Mouse (Mus musculus) testis, adult 2 months (tissue): ENCODE measurements around the gene Hirip3. TPM values are rescaled to one million over a fixed set of nuclear protein-coding genes. Genes with fewer than 3 reads are reported as not detected.
"Not testable (repeated sequence)": the region's sequence is repeated elsewhere in the genome, so short reads cannot be mapped to it uniquely, and the experiment has no call there.

ENCODE experiments used
- H3K27ac ChIP-seq: fragments of 200-500 bp; 2 replicates; pipeline ENCODE4 v1.5.1; 2012; ENCODE audit warnings: low read depth, low read length; ENCODE audit not compliant: control insufficient read depth, insufficient read depth
- H3K27me3 ChIP-seq: fragments of 200-500 bp; 2 replicates; pipeline ENCODE4 v1.6.1; 2012; ENCODE audit warnings: mild to moderate bottlenecking, low read length, moderate library complexity; ENCODE audit not compliant: control insufficient read depth, insufficient read depth
- H3K36me3 ChIP-seq: fragments of 200-500 bp; 2 replicates; pipeline ENCODE4 v1.6.1; 2012; ENCODE audit warnings: mild to moderate bottlenecking, low read length; ENCODE audit not compliant: control insufficient read depth, insufficient read depth
- H3K4me1 ChIP-seq: fragments of 200-500 bp; 2 replicates; pipeline ENCODE4 v1.6.1; 2012; ENCODE audit warnings: low read length; ENCODE audit not compliant: control insufficient read depth, insufficient read depth
- H3K4me3 ChIP-seq: fragments of 200-500 bp; 2 replicates; pipeline ENCODE4 v1.5.1; 2012; ENCODE audit warnings: low read depth, mild to moderate bottlenecking, low read length, moderate library complexity, mixed read lengths; ENCODE audit not compliant: control insufficient read depth
- CTCF ChIP-seq: fragments of 200-500 bp; IDR thresholded peaks from 2 replicates; pipeline ENCODE4 v1.5.1; 2012; ENCODE audit warnings: low read depth, mild to moderate bottlenecking, inconsistent platforms, low read length, moderate library complexity; ENCODE audit not compliant: control insufficient read depth, insufficient read depth, insufficient replicate concordance
- POLR2A ChIP-seq: fragments of 200-500 bp; IDR thresholded peaks from 2 replicates; pipeline ENCODE4 v1.6.1; 2012; ENCODE audit warnings: low read depth, mild to moderate bottlenecking, inconsistent platforms, low read length, moderate library complexity; ENCODE audit not compliant: control insufficient read depth
- polyA plus RNA-seq: library from polyadenylated mRNA; depleted of rRNA; stranded (reverse); fragments of >200 nt; gene quantifications from 2 replicates; pipeline ENCODE4 v1.2.3, GENCODE M21; 2012; rRNA removed

The Hirip3 gene
- polyA plus RNA-seq, 1 experiment, result 77.1 TPM

DNA sequence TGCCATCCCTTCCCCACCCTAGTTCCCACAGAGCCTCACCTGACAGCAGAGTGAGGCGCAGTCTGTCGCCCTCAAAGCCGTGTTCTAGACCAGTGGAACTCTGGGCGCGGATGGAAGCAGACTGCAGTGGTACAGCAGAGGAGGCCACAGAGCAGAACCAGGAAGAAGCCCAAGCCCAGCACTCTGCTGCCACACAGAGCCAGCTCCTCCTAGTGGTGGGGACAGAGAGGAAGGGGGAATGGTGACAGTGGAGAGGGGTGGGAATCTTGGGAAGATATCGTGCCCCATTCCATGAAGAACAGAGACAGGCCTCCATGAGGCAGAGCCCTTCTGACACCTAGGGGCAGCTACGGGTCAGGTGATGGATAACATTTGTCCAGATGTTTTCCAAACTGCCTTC lies 27.1 kb downstream of the Hirip3 start:
- TF ChIP-seq CTCF (peak; percentile 18; the same call in 1 of the 2 replicates), POLR2A (no peak)
- H3K4me3 ChIP-seq, result no peak overlapping the region
- peaks cover 1% of the 10 kb centered on the region; the same call in 1 of the 2 replicates for H3K36me3 ChIP-seq
- H3K27me3 ChIP-seq, result no peaks in the 10 kb centered on the region
- H3K27ac ChIP-seq, result no peak overlapping the region
- peaks cover under 1% of the 10 kb centered on the region; the same call in 1 of the 2 replicates for H3K4me1 ChIP-seq

DNA sequence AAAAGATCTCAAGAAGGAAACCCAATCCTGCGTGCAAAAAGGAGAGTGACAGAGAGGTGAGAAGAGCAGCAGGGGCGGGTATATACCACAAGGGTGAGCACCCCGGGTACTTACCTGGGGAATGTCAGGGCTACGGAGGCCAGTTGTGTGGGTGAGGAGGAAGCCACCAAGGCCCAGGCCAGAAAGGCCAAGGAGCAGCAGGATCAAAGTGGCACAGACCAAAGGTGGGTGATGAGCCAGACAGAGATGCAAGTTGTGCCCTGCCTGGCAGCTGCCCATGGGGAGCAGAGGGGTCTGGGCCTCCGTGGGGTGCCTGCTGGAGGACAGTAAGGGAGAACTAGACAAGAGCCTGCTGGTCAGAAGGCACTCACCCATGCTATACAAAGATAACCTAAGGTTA lies 35.1 kb downstream of the Hirip3 start:
- Histone ChIP-seq H3K36me3 (peaks cover 1% of the 10 kb centered on the region; the same call in 1 of the 2 replicates), H3K27me3 (no peaks in the 10 kb centered on the region), H3K4me1 (peaks cover 16% of the 10 kb centered on the region), H3K27ac (peak overlapping the region; percentile 63), H3K4me3 (no peak overlapping the region)
- TF ChIP-seq CTCF (no peak), POLR2A (no peak)

- Histone ChIP-seq H3K4me1 (peaks cover 16% of the 10 kb centered on the region), H3K27me3 (no peaks in the 10 kb centered on the region), H3K4me3 (peak overlapping the region; percentile 72), H3K36me3 (peaks cover 1% of the 10 kb centered on the region; the same call in 1 of the 2 replicates), H3K27ac (peak overlapping the region; percentile 80)
- TF ChIP-seq POLR2A (no peak), CTCF (no peak)
Observed at GRCm38 (mm10) chr7:126897390-126898101, 35.8 kb downstream of the Hirip3 start.

DNA sequence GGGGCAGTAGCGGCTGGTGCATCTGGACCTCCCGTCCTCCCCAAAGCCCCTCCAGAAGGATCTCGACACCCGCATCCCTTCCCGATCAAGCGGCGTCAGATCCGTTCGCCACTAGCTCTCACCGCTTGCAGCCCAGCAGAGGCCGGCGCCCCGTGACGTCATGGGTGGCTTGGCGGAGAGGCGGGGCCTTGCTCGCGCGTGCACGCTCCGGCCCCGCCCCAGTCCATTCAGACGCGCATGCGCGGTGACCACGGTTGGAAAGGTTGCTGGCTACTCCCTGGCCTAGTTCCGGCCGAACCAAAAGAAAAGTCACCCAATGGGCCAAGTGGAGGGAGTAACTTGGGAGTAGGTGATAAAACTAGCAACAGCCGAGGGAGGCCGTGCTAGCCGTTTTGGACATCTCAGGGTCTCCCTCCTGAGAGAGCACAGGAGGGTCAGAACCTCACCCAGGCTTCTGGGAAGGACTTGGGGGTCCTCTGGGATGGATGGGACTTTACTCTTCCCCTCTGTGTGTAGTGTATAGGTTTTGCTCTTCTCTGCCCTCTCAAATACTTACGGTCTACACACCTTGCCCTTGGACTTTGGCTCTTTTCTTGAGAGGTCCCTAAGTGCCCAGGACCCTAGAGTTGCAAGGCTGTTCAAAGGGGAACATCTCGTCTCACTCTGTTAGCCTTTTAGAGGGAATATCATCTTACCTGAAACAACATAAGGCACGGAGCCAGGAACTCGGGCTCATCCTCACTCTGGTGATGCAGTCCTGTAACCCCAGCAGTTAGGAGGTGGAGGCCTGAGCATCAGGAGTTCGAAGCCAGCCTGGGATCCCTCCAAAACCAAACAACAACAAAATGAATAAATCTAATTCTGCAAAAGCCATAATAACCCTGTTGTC lies 36.6 kb downstream of the Hirip3 start:
- no peak for TF ChIP-seq CTCF
- peak; percentile 68; the same call in 1 of the 2 replicates for TF ChIP-seq POLR2A
- Histone ChIP-seq H3K36me3 (peaks cover 1% of the 10 kb centered on the region; the same call in 1 of the 2 replicates), H3K27me3 (no peaks in the 10 kb centered on the region), H3K4me1 (peaks cover 16% of the 10 kb centered on the region), H3K4me3 (peak overlapping the region; percentile 72), H3K27ac (peak overlapping the region; percentile 80; the same call in 1 of the 2 replicates)

GRCm38 (mm10) chr7:126899781-126900180 lies 38.0 kb downstream of the Hirip3 start:
- H3K4me1 ChIP-seq, result peaks cover 16% of the 10 kb centered on the region
- not testable (repeated sequence) for H3K27me3 ChIP-seq, H3K4me3 ChIP-seq, H3K27ac ChIP-seq, H3K36me3 ChIP-seq

DNA sequence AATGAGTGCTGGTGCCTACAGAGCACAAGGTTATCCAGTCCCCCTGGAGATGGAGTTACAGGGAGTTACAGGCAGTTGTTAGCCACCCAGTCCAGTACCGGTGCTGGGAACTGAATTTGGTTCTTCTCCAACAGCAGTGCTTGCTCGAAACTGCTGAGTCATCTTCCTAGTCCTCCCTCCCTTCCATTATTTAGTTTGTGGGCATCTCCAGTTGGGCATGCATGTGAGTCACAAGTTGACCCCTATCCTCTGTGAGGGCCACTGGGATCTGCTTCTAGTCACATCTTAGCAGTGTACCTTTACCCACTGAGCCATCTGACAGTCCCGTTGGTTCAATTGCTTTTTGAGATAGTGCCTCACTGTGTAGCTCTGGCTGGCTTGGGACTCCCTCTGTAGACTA lies 43.8 kb downstream of the Hirip3 start:
- no peak overlapping the region for H3K27ac ChIP-seq
- H3K4me1 ChIP-seq, result no peaks in the 10 kb centered on the region
- no peak overlapping the region for H3K4me3 ChIP-seq
- TF ChIP-seq CTCF, result no peak
- H3K27me3 ChIP-seq, result no peaks in the 10 kb centered on the region
- H3K36me3 ChIP-seq, result no peaks in the 10 kb centered on the region

GRCm38 (mm10) chr7:126914844-126915243 lies 53.1 kb downstream of the Hirip3 start:
- Histone ChIP-seq H3K4me3 (no peak overlapping the region), H3K36me3 (no peaks in the 10 kb centered on the region; the same call in 1 of the 2 replicates), H3K27me3 (no peaks in the 10 kb centered on the region), H3K27ac (no peak overlapping the region), H3K4me1 (no peaks in the 10 kb centered on the region)
- TF ChIP-seq POLR2A (no peak), CTCF (no peak)

Other genes with a start within 250 kb of the Hirip3 start
- 1.4 and 2.6 TPM in 2 replicates for gene Nupr1, start 231.1 kb upstream of the Hirip3 start, polyA plus RNA-seq
- gene Sgf29, start 212.7 kb upstream of the Hirip3 start, polyA plus RNA-seq, result 405 and 485 TPM in 2 replicates
- gene Sult1a1, start 185.5 kb upstream of the Hirip3 start, polyA plus RNA-seq, result 5.8 and 7.1 TPM in 2 replicates
- 35.7 and 38.7 TPM in 2 replicates for gene Bola2, start 166.6 kb upstream of the Hirip3 start, polyA plus RNA-seq
- gene Slx1b, start 166.2 kb upstream of the Hirip3 start, polyA plus RNA-seq, result 8.3 and 9.5 TPM in 2 replicates
- gene Coro1a, start 154.2 kb upstream of the Hirip3 start, polyA plus RNA-seq, result 2.5 and 2.6 TPM in 2 replicates
- gene Mapk3, start 102.4 kb upstream of the Hirip3 start, polyA plus RNA-seq, result 337 and 349 TPM in 2 replicates
- gene Gdpd3, start 95.6 kb upstream of the Hirip3 start, polyA plus RNA-seq, result 3.5 and 3.9 TPM in 2 replicates
- gene Ypel3, start 85.0 kb upstream of the Hirip3 start, polyA plus RNA-seq, result 74.3 and 92.1 TPM in 2 replicates
- 1.1 and 1.2 TPM in 2 replicates for gene Tbx6, start 80.5 kb upstream of the Hirip3 start, polyA plus RNA-seq
- 252 and 262 TPM in 2 replicates for gene Ppp4c, start 69.5 kb upstream of the Hirip3 start, polyA plus RNA-seq
- gene Fam57b, start 64.3 kb upstream of the Hirip3 start, polyA plus RNA-seq, result 7.9 and 9.8 TPM in 2 replicates
- gene 4930451I11Rik, start 30.3 kb upstream of the Hirip3 start, polyA plus RNA-seq, result 103 and 114 TPM in 2 replicates
- gene Doc2a, start 14.6 kb upstream of the Hirip3 start, polyA plus RNA-seq, result 1.9 and 2.2 TPM in 2 replicates
- gene Ino80e, start 405 bp downstream of the Hirip3 start, polyA plus RNA-seq, result 74.1 and 80.9 TPM in 2 replicates
- gene Taok2, start 22.7 kb downstream of the Hirip3 start, polyA plus RNA-seq, result 43.5 and 49.4 TPM in 2 replicates
- 70.3 and 73.6 TPM in 2 replicates for gene Tmem219, start 60.9 kb downstream of the Hirip3 start, polyA plus RNA-seq
- gene Kctd13, start 66.9 kb downstream of the Hirip3 start, polyA plus RNA-seq, result 80.0 and 85.5 TPM in 2 replicates
- 1.4 TPM in 2 replicates for gene Asphd1, start 87.6 kb downstream of the Hirip3 start, polyA plus RNA-seq
- gene Sez6l2, start 88.6 kb downstream of the Hirip3 start, polyA plus RNA-seq, result 9.9 and 10.7 TPM in 2 replicates
- gene Cdipt, start 113.9 kb downstream of the Hirip3 start, polyA plus RNA-seq, result 83.3 and 84.9 TPM in 2 replicates
- 804 and 822 TPM in 2 replicates for gene Cdiptos, start 114.1 kb downstream of the Hirip3 start, polyA plus RNA-seq
- gene Mvp, start 152.6 kb downstream of the Hirip3 start, polyA plus RNA-seq, result 3.0 and 4.0 TPM in 2 replicates
- gene Pagr1b, start 154.5 kb downstream of the Hirip3 start, polyA plus RNA-seq, result 0.90 and 1.2 TPM in 2 replicates
- 1.3 and 2.0 TPM in 2 replicates for gene Pagr1a, start 155.4 kb downstream of the Hirip3 start, polyA plus RNA-seq
- gene Gm42742, start 159.1 kb downstream of the Hirip3 start, polyA plus RNA-seq, result 13.5 and 16.2 TPM in 2 replicates
- gene Prrt2, start 159.2 kb downstream of the Hirip3 start, polyA plus RNA-seq, result 2.7 and 3.4 TPM in 2 replicates
- gene Maz, start 165.1 kb downstream of the Hirip3 start, polyA plus RNA-seq, result 59.1 and 59.6 TPM in 2 replicates
- 10.2 and 11.2 TPM in 2 replicates for gene Kif22, start 180.5 kb downstream of the Hirip3 start, polyA plus RNA-seq
- gene Zg16, start 225.4 kb downstream of the Hirip3 start, polyA plus RNA-seq, result 0.76 and 0.93 TPM in 2 replicates
- 4.6 and 4.9 TPM in 2 replicates for gene AI467606, start 229.4 kb downstream of the Hirip3 start, polyA plus RNA-seq